Mouse (Mus musculus) stomach, embryonic 15.5 days (tissue): Measurements from ENCODE around the gene Gng12. TPM values are rescaled to one million over a fixed set of nuclear protein-coding genes. Genes with fewer than 3 reads are reported as not detected.
A peak's percentile ranks its signal among the peaks of the same experiment; 100 is the strongest.

ENCODE experiments used
- ATAC-seq: fragments of 200-750 bp; cut with Nextera tagmentation; 2 replicates; pipeline ENCODE4 v1.8.0; 2017; ENCODE audit warnings: low read depth, moderate number of reproducible peaks, moderate TSS enrichment; ENCODE audit not compliant: insufficient read depth, low FRiP score
- H3K27ac ChIP-seq: fragments of 300-500 bp; sonication (generic); 2 replicates; pipeline ENCODE4 v1.5.1; 2015; ENCODE audit warnings: mild to moderate bottlenecking, inconsistent platforms
- H3K27me3 ChIP-seq: fragments of 300-500 bp; sonication (generic); replicated peaks from 2 replicates; pipeline ENCODE4 v1.6.1; 2015; ENCODE audit warnings: inconsistent platforms
- H3K36me3 ChIP-seq: fragments of 300-500 bp; sonication (generic); 2 replicates; pipeline ENCODE4 v1.6.1; 2015; ENCODE audit warnings: inconsistent platforms
- H3K4me1 ChIP-seq: fragments of 300-500 bp; sonication (generic); 2 replicates; pipeline ENCODE4 v1.6.1; 2015; ENCODE audit warnings: inconsistent platforms
- H3K4me2 ChIP-seq: fragments of 300-500 bp; sonication (generic); 2 replicates; pipeline ENCODE4 v1.6.1; 2015; ENCODE audit warnings: mild to moderate bottlenecking, inconsistent platforms
- H3K4me3 ChIP-seq: fragments of 300-500 bp; sonication (generic); replicated peaks from 2 replicates; pipeline ENCODE4 v1.5.1; 2015; ENCODE audit warnings: inconsistent platforms
- H3K9ac ChIP-seq: fragments of 300-500 bp; sonication (generic); 2 replicates; pipeline ENCODE4 v1.6.1; 2015; ENCODE audit warnings: inconsistent platforms
- H3K9me3 ChIP-seq: fragments of 300-500 bp; sonication (generic); 2 replicates; pipeline ENCODE4 v1.6.1; 2016; ENCODE audit warnings: inconsistent platforms
- WGBS: fragments of 180-500 bp; shearing (Covaris S2); methylation state at CpG from one replicate; pipeline ENCODE4 v1.1.7; 2015; 5-methylcytosine and 5-hydroxymethylcytosine counted together
- polyA plus RNA-seq: library from polyadenylated mRNA; unstranded; fragments of >200 nt; fragmentation: Nextera tagmentation; extraction: Ambion mirVana; gene quantifications from 2 replicates; pipeline ENCODE4 v1.2.1, GENCODE M21; 2015

Gng12 gene
- polyA plus RNA-seq, 1 experiment from 2014 or later = 105 TPM

DNA sequence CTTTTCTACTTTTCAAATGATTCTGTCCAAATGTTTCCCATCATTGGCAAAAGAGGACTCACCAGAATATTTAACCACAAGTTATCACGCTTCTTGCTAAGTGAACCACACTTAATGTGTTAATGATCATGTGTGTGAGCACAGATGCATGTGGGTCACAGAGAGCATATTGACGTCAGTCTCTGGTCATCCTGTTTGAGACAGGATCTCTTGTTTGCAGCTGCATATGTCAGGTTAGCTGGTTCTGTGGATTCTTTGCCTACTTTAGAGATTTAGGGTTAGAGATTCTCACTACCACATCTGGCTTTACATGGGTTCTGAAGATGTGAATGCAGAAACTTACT lies 153.5 kb downstream of the Gng12 start:
- no peak overlapping the region for H3K4me3 ChIP-seq
- 0 out of 2 replicates have a peak, but pooled peaks cover 4% of the 10 kb centered on the region for H3K4me1 ChIP-seq
- H3K4me2 ChIP-seq = no peak overlapping the region
- H3K27me3 ChIP-seq = no peaks in the 10 kb centered on the region
- no peak for ATAC-seq
- H3K36me3 ChIP-seq = no peaks in the 10 kb centered on the region
- H3K27ac ChIP-seq = peak overlapping the region; percentile 11; the same call in 1 of the 2 replicates
- no peak overlapping the region for H3K9ac ChIP-seq
- H3K9me3 ChIP-seq = no peaks in the 10 kb centered on the region
- 43% methylated on average over 2 of the region's 2 CpGs for WGBS

DNA sequence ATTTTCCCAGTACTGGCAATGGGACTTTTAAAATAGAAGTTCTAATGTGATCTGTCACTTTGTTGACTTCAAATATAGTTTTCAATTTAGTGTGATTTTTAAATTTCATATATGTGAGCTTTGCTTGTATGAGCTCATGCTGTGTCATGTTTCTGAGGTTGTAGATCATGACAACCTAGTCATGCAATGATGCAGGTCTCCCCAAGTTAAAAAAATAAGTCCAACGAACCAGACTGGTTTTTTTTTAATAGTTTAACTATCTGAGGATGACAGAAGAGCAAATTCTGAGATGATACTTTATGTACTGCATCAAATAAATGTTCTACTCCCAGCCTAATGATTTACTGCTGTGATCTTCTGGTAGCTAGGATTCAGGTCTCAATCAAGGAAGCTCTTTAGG lies 153.9 kb downstream of the Gng12 start:
- Histone ChIP-seq H3K36me3 (no peaks in the 10 kb centered on the region), H3K9me3 (no peaks in the 10 kb centered on the region), H3K27me3 (no peaks in the 10 kb centered on the region), H3K4me3 (no peak overlapping the region), H3K9ac (no peak overlapping the region), H3K27ac (peak overlapping the region; percentile 11; the same call in 1 of the 2 replicates), H3K4me1 (0 out of 2 replicates have a peak, but pooled peaks cover 4% of the 10 kb centered on the region), H3K4me2 (no peak overlapping the region)
- ATAC-seq = no peak
- WGBS = 55% methylated on average over 1 of the region's 1 CpGs

DNA sequence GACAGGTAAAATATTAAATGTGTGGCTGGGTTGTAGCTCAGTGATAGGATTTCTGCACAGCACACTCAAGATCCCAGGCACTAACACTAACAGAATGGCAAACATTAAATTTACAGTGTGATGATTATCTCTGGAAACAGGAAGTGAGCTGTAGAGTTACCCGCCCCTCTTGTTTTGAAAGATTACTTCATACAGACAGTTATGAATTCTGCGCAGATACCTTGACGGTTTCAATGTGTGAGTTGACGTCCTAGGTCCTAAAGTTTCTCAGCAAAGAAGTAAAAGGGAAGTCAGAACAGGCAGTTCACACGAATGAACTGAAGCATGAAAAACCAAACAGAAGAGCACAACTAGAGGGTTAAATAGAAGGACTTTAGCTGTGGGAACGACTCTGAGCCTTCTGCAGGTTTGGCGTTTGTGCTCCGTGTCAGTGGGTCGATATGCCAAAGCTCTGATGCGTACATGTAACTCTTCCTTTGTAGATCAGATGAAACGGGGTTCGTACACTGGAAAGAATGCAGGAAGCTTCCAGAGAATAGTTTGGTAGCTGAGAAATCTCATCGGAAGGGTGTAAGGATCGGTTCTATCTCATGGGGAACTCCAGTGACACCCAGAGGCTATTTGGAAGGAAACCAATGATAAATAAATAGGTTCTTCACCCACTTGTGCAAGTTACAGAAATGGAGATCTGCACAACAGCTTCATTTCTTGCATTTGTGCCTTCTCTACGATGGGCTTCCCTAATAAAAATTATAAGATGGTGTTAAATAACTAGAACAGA lies 160.1 kb downstream of the Gng12 start:
- Histone ChIP-seq H3K36me3 (no peaks in the 10 kb centered on the region), H3K4me1 (no peaks in the 10 kb centered on the region), H3K4me2 (no peak overlapping the region), H3K9ac (no peak overlapping the region), H3K27me3 (no peaks in the 10 kb centered on the region), H3K9me3 (no peaks in the 10 kb centered on the region), H3K27ac (no peak overlapping the region), H3K4me3 (no peak overlapping the region)
- ATAC-seq = no peak
- 53% methylated on average over 15 of the region's 15 CpGs for WGBS

DNA sequence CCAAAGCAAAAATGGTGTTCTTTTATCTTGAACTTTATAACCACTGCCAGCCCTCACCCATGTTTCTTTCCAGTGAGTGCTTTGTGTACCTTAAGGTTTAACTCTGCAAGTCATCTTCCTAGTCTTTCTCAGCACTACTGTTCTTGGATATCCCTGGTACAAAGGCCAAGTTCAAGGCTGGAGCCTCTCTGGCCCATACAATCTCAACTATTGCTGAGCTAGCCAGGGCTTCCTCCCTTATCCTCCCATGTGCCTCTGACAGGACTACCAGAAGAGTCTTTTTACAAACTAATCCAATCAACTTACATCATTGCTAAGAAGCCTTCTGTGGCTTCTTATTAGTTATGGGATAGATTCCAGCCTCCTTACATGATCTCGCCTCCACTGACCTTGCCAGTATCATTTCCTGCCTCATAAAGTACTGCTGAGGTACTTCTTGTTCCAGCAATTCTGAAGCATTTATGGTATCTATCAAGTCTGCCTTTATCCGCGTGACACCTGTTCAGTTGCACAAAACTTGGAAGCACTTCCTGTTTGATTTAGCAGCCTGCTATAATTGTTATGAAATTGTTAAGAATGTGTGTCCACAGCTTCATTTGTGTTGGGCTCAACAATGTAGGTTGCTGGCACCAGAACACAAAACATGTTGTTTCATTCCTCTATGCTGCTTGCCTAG lies 160.8 kb downstream of the Gng12 start:
- Histone ChIP-seq H3K4me3 (no peak overlapping the region), H3K27ac (no peak overlapping the region), H3K9me3 (no peaks in the 10 kb centered on the region), H3K36me3 (no peaks in the 10 kb centered on the region), H3K27me3 (no peaks in the 10 kb centered on the region), H3K9ac (no peak overlapping the region), H3K4me1 (no peaks in the 10 kb centered on the region), H3K4me2 (no peak overlapping the region)
- 57% methylated on average over 3 of the region's 3 CpGs for WGBS
- no peak for ATAC-seq

DNA sequence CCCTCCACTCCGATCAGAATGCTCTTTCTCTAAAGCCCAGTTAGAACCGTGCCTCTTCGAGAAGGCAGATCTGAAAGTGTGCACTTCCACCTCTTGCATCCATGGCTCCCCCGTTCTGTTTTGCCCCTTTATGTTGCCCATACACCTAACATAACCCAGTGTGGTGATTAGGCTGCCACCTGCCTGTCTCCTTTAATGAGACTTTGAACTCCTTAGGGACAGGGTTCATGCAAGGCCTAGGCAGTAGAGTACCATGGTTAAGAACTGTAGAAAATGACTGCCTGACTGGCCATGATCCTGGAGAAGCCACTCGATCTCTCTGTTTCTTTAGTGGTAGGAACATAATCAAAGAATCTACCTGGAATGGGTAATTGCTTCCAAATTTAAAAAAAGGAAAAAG lies 161.4 kb downstream of the Gng12 start:
- Histone ChIP-seq H3K4me3 (no peak overlapping the region), H3K27me3 (no peaks in the 10 kb centered on the region), H3K9me3 (no peaks in the 10 kb centered on the region), H3K9ac (no peak overlapping the region), H3K4me2 (no peak overlapping the region), H3K27ac (no peak overlapping the region), H3K4me1 (no peaks in the 10 kb centered on the region), H3K36me3 (no peaks in the 10 kb centered on the region)
- 78% methylated on average over 5 of the region's 5 CpGs for WGBS
- ATAC-seq = no peak; the same call in 1 of the 2 replicates

DNA sequence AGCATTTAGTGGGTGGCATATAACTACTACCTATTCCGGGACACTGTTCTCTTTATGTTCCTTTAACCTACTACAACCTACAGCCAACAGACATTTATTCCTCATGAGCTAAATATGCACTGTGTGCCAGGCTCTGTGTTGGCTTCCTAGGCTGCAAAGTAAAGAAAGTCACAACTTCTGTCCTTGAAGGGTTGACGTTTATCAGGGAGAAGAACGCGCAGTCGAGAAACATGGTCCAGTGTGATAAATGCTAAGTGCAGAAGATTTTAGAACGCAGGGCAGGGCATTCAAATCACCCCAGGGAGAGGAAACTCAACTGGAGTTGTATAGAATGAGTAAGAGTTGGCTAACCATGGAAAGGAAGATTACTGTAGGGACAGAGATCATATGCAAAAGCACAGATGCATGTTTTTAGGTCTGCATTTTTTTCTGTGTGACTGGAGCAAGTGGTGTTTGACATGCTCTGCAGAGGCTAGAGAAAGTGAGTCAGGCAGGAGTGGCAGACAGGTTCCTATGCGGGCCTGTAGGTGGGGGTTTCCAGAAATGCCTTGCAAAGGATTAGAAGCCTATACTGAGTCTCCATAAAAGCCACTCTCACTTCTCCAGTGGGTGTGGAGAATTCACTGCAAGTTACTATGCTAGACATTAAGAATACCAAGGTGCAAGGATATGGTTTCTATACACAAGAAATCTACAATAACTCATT lies 161.9 kb downstream of the Gng12 start:
- 81% methylated on average over 7 of the region's 7 CpGs for WGBS
- Histone ChIP-seq H3K4me1 (no peaks in the 10 kb centered on the region), H3K4me3 (no peak overlapping the region), H3K9ac (no peak overlapping the region), H3K27me3 (no peaks in the 10 kb centered on the region), H3K36me3 (no peaks in the 10 kb centered on the region), H3K9me3 (no peaks in the 10 kb centered on the region), H3K27ac (no peak overlapping the region), H3K4me2 (no peak overlapping the region)
- peak; percentile 71; the same call in 1 of the 2 replicates for ATAC-seq

DNA sequence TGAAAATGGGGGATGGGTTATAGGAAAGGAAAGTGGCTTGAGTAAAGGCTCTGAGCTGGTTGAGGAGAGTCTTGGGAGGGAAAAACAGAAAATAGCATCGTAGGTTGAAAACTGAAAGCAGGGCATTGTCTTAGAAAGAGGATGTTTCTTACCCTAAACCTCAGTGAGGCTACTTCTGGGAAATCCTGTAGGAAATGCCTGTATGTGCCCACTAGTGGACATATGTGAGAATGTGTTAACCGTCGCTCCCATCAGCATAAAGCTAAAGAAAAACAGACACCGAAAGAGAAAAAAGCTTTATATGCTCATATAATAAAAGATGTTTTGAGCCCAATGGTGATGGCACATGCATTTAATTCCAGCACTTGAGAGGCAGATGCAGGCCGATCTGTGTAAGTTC lies 163.9 kb downstream of the Gng12 start:
- no peak overlapping the region for H3K27ac ChIP-seq
- no peak overlapping the region for H3K4me2 ChIP-seq
- no peaks in the 10 kb centered on the region for H3K9me3 ChIP-seq
- no peak overlapping the region for H3K9ac ChIP-seq
- no peak overlapping the region for H3K4me3 ChIP-seq
- no peaks in the 10 kb centered on the region for H3K36me3 ChIP-seq
- no peaks in the 10 kb centered on the region for H3K4me1 ChIP-seq
- ATAC-seq = no peak
- H3K27me3 ChIP-seq = no peaks in the 10 kb centered on the region
- 84% methylated on average over 5 of the region's 5 CpGs for WGBS

DNA sequence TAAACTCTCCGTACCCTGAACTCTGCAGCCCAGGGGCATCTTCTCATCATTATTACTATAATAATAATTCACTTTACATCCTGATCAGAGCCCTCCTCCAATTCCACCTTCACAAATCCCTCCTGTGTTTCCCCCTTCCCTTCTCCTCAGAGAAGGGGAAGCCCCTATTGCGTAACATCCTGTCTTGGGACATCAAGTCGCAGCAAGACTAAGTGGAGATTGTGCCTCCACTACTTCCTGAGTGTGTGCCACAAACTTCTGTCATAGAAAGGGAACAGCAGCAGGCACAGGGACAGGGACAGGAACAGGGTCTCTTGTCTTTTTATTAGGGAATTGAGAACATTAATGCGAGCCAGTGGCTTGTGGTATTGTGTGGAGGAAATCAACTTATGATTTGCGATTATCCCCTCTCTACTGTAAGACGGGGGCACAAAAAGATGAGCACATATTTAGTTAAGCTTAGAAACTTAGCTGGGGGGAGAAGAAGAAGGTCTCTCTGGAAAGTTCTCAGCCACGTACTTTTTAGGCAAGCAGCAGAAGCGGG lies 173.1 kb downstream of the Gng12 start:
- H3K36me3 ChIP-seq = no peaks in the 10 kb centered on the region
- H3K9ac ChIP-seq = no peak overlapping the region
- no peaks in the 10 kb centered on the region for H3K27me3 ChIP-seq
- H3K4me2 ChIP-seq = peak overlapping the region; percentile 37
- no peak overlapping the region for H3K4me3 ChIP-seq
- no peak for ATAC-seq
- H3K27ac ChIP-seq = peak overlapping the region; percentile 54; the same call in 1 of the 2 replicates
- H3K9me3 ChIP-seq = no peaks in the 10 kb centered on the region
- WGBS = 62% methylated on average over 8 of the region's 8 CpGs
- H3K4me1 ChIP-seq = peaks cover 7% of the 10 kb centered on the region

DNA sequence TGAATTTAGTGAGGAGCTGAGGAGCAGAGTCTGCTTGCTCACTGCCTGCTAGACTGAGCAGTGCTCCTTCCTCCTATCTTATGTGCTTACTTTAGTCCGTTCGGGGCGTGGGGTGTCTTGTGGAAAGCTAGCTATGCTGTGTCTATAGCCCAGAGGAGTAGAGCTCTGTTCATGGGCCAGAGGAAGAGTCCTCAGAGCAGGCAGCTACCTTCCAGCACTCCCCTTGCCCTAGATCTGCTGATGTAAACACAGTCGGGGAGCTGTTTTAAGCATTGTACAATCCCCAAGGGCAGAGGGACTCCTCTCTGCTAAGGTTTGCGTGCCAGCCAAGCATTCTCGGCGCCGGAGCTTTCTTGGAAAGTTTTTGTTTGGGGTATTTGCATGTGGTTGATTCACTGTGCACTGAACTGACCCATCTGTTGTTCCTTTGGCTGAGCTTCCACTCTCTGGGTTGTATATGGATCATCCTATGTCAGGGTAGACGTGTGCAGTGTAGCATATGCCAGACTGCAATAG lies 173.7 kb downstream of the Gng12 start:
- H3K27ac ChIP-seq = peak overlapping the region; percentile 54; the same call in 1 of the 2 replicates
- no peaks in the 10 kb centered on the region for H3K27me3 ChIP-seq
- no peak overlapping the region for H3K9ac ChIP-seq
- no peaks in the 10 kb centered on the region for H3K9me3 ChIP-seq
- H3K4me3 ChIP-seq = no peak overlapping the region
- H3K36me3 ChIP-seq = no peaks in the 10 kb centered on the region
- H3K4me2 ChIP-seq = peak overlapping the region; percentile 37
- 47% methylated on average over 9 of the region's 9 CpGs for WGBS
- H3K4me1 ChIP-seq = peaks cover 7% of the 10 kb centered on the region
- no peak for ATAC-seq
